Mouse (Mus musculus): ENCODE data around the gene Gsto1. TPM values are rescaled to one million over a fixed set of nuclear protein-coding genes. Genes with fewer than 3 reads are reported as not detected.
A peak's percentile ranks its signal among the peaks of the same experiment; 100 is the strongest.

Gsto1 gene
- polyA plus RNA-seq (2015; fragmentation: Nextera tagmentation; extraction: Ambion mirVana) = 588 and 626 TPM in 2 replicates

DNA sequence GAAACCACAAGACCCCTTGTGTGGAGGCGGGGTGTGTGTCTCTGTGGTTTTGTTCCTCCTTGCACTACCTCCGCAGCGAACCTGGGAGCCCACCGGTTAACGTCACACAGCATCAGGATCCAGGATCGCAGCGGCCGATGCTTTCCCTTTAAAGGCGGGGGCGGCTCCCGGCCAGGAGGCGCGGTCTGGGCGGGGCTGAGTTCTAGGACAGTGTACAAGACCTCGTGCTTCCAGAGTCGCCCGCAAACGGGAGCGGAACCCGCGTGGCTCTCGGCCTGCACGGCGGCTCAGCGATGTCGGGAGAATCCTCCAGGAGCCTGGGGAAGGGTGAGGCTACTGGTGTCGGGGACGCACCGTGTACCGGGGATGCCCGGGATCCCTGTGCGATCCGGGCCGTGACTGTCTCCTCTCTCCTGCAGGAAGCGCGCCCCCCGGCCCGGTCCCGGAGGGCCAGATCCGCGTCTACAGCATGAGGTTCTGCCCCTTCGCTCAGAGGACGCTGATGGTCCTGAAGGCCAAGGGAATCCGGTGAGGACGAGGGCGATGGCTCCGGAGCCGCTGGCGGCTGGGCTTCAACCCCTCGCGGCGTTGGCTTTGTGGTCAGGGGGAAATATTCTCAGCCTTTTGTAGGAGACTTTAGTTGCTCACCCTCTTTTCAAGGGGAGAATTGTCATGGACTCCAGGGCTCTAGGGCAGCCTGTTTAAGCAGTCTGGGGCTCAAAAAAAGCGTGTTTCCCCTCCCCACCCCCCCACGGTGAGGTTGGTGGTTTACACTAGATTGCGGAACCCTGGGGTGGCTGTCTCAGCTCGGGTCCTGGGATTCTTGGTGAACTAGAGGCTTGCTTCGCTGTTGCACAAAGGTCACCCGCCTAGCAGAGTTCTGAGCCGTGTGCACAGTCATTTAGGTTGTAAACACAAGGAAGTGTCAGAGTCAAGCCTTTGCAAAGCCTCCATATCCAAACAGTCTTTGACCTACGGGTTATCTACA is at the start of gene Gsto1:
TSS of gene Gsto1 (plus strand) at position 175 of the 988 bp plus-strand sequence.
- WGBS = under 1% methylated on average over 60 of the region's 60 CpGs
- ATAC-seq = peak; percentile 95
- peak within 1 kb of the TSS; percentile 87 for H3K4me3 ChIP-seq (ENCODE audit: low read length)
- no peaks in the 10 kb centered on the region for H3K36me3 ChIP-seq (ENCODE audit: control insufficient read depth, insufficient read depth, low read length)
- no peaks in the 10 kb centered on the region for H3K9me3 ChIP-seq (ENCODE audit: control insufficient read depth, low read length)
- peak within 1 kb of the TSS; percentile 95 for H3K27ac ChIP-seq (ENCODE audit: low read length)
- H3K4me1 ChIP-seq (ENCODE audit: control insufficient read depth, insufficient read depth, low read length) = 0 out of 2 replicates have a peak, but pooled peaks cover 7% of the 10 kb centered on the region
- H3K4me2 ChIP-seq (ENCODE audit: low read depth, low read length) = peak within 1 kb of the TSS; percentile 91
- H3K9ac ChIP-seq (ENCODE audit: low read depth, low read length) = peak within 1 kb of the TSS; percentile 89
- H3K27me3 ChIP-seq (replicated peaks; ENCODE audit: control insufficient read depth, insufficient read depth, low read length) = no peaks in the 10 kb centered on the region

DNA sequence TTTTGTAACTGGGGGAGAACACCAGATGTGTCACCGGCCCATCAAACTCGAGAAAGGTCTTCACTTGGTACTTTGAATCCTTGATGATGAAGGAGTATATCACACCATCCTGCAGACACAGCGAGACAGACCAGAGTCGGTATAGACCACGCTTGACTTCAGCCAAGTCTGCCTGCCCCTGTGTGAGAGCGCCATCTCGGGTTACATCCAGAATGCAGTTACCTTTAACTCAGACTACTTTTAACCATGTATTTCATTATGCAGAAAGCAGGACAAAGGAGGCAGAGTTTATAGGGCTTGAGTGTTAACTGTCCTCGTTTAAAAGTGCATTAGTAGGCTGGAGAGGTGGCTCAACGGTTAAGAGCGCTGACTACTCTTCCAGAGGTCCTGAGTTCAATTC is 42.7 kb upstream of the Gsto1 start:
- H3K27me3 ChIP-seq (replicated peaks; ENCODE audit: control insufficient read depth, insufficient read depth, low read length) = no peaks in the 10 kb centered on the region
- H3K9ac ChIP-seq (ENCODE audit: low read depth, low read length) = no peak overlapping the region
- WGBS = 73% methylated on average over 10 of the region's 10 CpGs
- ATAC-seq = no peak
- H3K36me3 ChIP-seq (ENCODE audit: control insufficient read depth, insufficient read depth, low read length) = no peaks in the 10 kb centered on the region
- H3K9me3 ChIP-seq (ENCODE audit: control insufficient read depth, low read length) = no peaks in the 10 kb centered on the region
- no peak overlapping the region for H3K27ac ChIP-seq (ENCODE audit: low read length)
- no peaks in the 10 kb centered on the region for H3K4me1 ChIP-seq (ENCODE audit: control insufficient read depth, insufficient read depth, low read length)
- H3K4me2 ChIP-seq (ENCODE audit: low read depth, low read length) = no peak overlapping the region
- no peak overlapping the region for H3K4me3 ChIP-seq (ENCODE audit: low read length)

DNA sequence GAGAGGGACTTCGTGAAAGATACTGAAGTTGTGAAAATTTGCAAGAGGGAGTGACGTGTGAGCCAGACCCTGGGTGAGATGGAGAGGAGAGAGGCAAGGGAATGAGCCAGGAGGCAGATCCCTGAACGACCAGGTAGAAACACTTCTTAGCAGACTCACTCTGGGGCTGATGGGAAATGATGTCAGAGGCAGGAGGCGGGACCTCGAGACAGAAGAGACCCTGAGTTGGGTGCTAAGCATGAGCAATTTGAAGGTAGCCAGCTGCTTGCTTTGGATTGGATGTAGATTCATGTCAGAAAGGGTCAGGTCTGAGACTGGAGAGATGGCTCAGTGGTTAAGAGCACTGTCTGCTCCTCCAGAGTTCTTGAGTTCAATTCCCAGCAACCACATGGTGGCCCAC is 40.0 kb upstream of the Gsto1 start:
- Histone ChIP-seq H3K27me3 (replicated peaks; ENCODE audit: control insufficient read depth, insufficient read depth, low read length) (no peaks in the 10 kb centered on the region), H3K36me3 (ENCODE audit: control insufficient read depth, insufficient read depth, low read length) (no peaks in the 10 kb centered on the region), H3K9ac (ENCODE audit: low read depth, low read length) (no peak overlapping the region), H3K9me3 (ENCODE audit: control insufficient read depth, low read length) (no peaks in the 10 kb centered on the region), H3K4me3 (ENCODE audit: low read length) (no peak overlapping the region), H3K4me1 (ENCODE audit: control insufficient read depth, insufficient read depth, low read length) (no peaks in the 10 kb centered on the region), H3K27ac (ENCODE audit: low read length) (no peak overlapping the region), H3K4me2 (ENCODE audit: low read depth, low read length) (no peak overlapping the region)
- 87% methylated on average over 5 of the region's 5 CpGs for WGBS
- ATAC-seq = no peak

DNA sequence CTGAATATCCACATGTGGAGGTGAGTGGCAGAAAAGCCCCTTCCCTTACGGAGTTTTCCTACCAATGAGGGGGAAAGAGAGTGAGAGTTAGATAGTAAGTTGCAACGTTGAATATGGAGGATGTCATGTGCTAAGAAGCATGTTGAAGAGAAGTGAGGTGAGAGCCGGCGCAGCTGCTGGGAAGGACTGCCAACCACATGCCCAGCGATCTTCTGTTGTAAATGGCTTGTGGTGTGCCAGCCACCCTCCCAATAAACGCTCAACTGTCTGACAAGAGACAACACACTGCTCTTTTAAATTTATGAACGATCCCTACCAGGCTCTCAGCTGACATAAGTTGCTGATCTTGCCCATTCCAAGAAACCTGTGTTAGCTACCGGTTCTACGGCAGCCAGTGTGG is 37.1 kb upstream of the Gsto1 start:
- Histone ChIP-seq H3K27ac (ENCODE audit: low read length) (no peak overlapping the region), H3K27me3 (replicated peaks; ENCODE audit: control insufficient read depth, insufficient read depth, low read length) (no peaks in the 10 kb centered on the region), H3K4me2 (ENCODE audit: low read depth, low read length) (no peak overlapping the region), H3K4me3 (ENCODE audit: low read length) (no peak overlapping the region), H3K36me3 (ENCODE audit: control insufficient read depth, insufficient read depth, low read length) (no peaks in the 10 kb centered on the region), H3K9me3 (ENCODE audit: control insufficient read depth, low read length) (no peaks in the 10 kb centered on the region), H3K9ac (ENCODE audit: low read depth, low read length) (no peak overlapping the region), H3K4me1 (ENCODE audit: control insufficient read depth, insufficient read depth, low read length) (peaks cover 7% of the 10 kb centered on the region; the same call in 1 of the 2 replicates)
- WGBS = 83% methylated on average over 9 of the region's 9 CpGs
- ATAC-seq = no peak

DNA sequence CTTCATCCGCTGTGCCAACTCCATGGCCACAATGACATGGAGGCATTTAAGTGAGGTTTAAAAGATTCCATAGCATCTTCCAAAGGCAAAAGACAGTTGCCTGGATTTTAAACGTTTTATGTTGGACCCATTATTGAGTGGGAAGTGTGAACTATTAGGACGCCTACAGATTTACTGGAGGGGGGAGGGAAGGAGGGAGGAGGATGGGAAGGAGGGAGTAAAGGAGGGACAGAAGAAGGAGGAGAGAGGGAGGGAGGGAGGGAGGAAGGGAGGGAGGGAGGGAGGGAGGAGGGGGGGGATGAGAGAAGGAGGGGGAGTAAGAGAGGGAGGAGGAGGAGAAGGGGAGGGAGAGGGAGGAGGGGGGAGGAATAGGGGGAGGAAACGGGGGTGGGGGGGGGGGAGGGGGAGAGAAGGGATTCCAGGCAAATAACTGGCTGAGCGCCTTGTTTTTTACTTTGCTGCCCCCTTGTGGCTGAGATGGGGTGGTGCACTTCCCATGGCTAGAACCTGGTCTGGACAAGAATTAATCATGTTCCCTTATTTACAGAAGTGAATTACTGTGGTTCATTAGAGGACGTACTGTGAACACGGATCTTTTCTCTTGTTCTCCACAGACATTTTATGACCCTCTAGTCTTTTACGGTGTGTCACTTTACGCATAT is 33.8 kb upstream of the Gsto1 start:
- ATAC-seq = peak; percentile 53
- peaks cover 7% of the 10 kb centered on the region; the same call in 1 of the 2 replicates for H3K4me1 ChIP-seq (ENCODE audit: control insufficient read depth, insufficient read depth, low read length)
- H3K4me2 ChIP-seq (ENCODE audit: low read depth, low read length) = no peak overlapping the region
- no peaks in the 10 kb centered on the region for H3K27me3 ChIP-seq (replicated peaks; ENCODE audit: control insufficient read depth, insufficient read depth, low read length)
- no peaks in the 10 kb centered on the region for H3K9me3 ChIP-seq (ENCODE audit: control insufficient read depth, low read length)
- H3K36me3 ChIP-seq (ENCODE audit: control insufficient read depth, insufficient read depth, low read length) = no peaks in the 10 kb centered on the region
- no peak overlapping the region for H3K27ac ChIP-seq (ENCODE audit: low read length)
- H3K4me3 ChIP-seq (ENCODE audit: low read length) = no peak overlapping the region
- no peak overlapping the region for H3K9ac ChIP-seq (ENCODE audit: low read depth, low read length)
- WGBS = 19% methylated on average over 8 of the region's 9 CpGs

DNA sequence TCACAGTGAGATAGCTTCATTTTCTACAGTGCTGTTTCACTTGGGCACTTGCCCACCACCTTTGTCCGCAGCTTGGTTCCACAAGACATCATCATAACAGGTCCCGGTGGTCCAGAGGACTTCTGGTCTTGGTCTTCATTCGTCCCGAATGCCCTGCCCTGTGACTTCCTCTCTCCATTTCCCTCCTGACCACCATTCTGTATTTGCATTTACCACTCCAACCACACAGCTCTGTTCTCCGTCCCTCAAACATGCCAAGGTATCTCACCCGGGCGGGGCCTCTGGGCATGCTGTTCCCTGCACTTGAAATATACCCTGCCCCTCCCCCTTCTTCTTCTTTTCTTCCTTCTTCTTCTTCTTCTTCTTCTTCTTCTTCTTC is 33.3 kb upstream of the Gsto1 start:
- H3K9ac ChIP-seq (ENCODE audit: low read depth, low read length) = no peak overlapping the region
- ATAC-seq = 0 out of 2 replicates have a peak, but pooled peaks have one; percentile 44
- H3K27me3 ChIP-seq (replicated peaks; ENCODE audit: control insufficient read depth, insufficient read depth, low read length) = no peaks in the 10 kb centered on the region
- no peak overlapping the region for H3K27ac ChIP-seq (ENCODE audit: low read length)
- peaks cover 7% of the 10 kb centered on the region; the same call in 1 of the 2 replicates for H3K4me1 ChIP-seq (ENCODE audit: control insufficient read depth, insufficient read depth, low read length)
- WGBS = 55% methylated on average over 7 of the region's 7 CpGs
- no peak overlapping the region for H3K4me3 ChIP-seq (ENCODE audit: low read length)
- no peaks in the 10 kb centered on the region for H3K36me3 ChIP-seq (ENCODE audit: control insufficient read depth, insufficient read depth, low read length)
- no peaks in the 10 kb centered on the region for H3K9me3 ChIP-seq (ENCODE audit: control insufficient read depth, low read length)
- no peak overlapping the region for H3K4me2 ChIP-seq (ENCODE audit: low read depth, low read length)

DNA sequence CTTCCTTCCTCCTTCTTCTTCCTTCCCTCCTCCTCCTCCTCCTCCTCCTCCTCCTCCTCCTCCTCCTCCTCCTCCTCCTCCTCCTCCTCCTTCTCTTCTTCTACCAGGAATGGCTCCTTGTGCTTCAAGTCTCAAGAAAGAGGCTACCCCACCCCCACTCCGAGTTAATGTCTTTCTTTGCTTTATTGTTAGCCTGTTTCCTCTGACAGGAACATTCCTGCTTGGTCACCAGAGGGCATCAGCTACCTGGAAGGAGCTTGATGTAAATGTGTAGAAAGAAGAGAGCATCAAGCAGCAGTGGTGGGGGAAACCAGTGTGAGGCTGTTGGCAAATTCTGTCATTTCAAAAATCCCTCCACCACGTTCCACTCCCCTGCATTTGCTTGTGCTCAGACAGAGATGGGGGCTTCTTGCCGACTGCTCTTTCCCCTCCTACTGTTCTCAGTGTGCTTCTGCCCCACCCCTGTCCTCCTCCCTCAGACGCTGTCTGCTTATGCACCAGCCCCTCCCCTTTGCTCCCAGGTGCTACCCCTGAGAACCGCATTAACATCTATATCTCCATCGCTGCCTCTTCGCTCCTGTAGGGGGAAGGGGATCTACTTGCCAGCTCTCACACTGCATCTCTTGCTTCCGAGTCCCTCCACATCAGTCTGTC is 32.5 kb upstream of the Gsto1 start:
- Histone ChIP-seq H3K27ac (ENCODE audit: low read length) (no peak overlapping the region), H3K4me1 (ENCODE audit: control insufficient read depth, insufficient read depth, low read length) (peaks cover 7% of the 10 kb centered on the region; the same call in 1 of the 2 replicates), H3K9ac (ENCODE audit: low read depth, low read length) (no peak overlapping the region), H3K4me2 (ENCODE audit: low read depth, low read length) (no peak overlapping the region), H3K27me3 (replicated peaks; ENCODE audit: control insufficient read depth, insufficient read depth, low read length) (no peaks in the 10 kb centered on the region), H3K36me3 (ENCODE audit: control insufficient read depth, insufficient read depth, low read length) (no peaks in the 10 kb centered on the region), H3K4me3 (ENCODE audit: low read length) (no peak overlapping the region), H3K9me3 (ENCODE audit: control insufficient read depth, low read length) (no peaks in the 10 kb centered on the region)
- WGBS = 19% methylated on average over 8 of the region's 8 CpGs
- ATAC-seq = peak; percentile 13; the same call in 1 of the 2 replicates

DNA sequence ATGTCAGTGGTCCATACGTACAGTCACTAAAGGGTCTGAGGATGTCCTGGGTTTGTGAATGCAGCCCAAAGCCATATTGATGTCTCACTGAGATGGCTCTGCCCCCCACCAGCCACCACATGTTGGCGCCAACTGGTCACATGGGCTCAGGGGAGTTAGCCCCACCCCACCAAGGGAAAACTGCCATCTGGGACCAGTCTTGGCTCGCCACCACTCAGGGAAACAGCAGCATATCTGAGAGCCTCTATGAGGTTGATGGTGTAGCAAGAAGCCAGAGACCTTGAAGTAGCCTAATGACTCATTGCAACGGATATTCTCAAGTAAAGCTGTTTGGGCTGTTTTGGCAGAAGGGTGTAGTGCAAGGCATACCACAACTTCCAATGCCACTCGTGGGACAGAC is 30.7 kb upstream of the Gsto1 start:
- Histone ChIP-seq H3K27ac (ENCODE audit: low read length) (no peak overlapping the region), H3K4me2 (ENCODE audit: low read depth, low read length) (no peak overlapping the region), H3K36me3 (ENCODE audit: control insufficient read depth, insufficient read depth, low read length) (no peaks in the 10 kb centered on the region), H3K9me3 (ENCODE audit: control insufficient read depth, low read length) (no peaks in the 10 kb centered on the region), H3K9ac (ENCODE audit: low read depth, low read length) (no peak overlapping the region), H3K4me1 (ENCODE audit: control insufficient read depth, insufficient read depth, low read length) (peaks cover 7% of the 10 kb centered on the region; the same call in 1 of the 2 replicates), H3K4me3 (ENCODE audit: low read length) (no peak overlapping the region), H3K27me3 (replicated peaks; ENCODE audit: control insufficient read depth, insufficient read depth, low read length) (no peaks in the 10 kb centered on the region)
- 80% methylated on average over 5 of the region's 5 CpGs for WGBS
- no peak for ATAC-seq

DNA sequence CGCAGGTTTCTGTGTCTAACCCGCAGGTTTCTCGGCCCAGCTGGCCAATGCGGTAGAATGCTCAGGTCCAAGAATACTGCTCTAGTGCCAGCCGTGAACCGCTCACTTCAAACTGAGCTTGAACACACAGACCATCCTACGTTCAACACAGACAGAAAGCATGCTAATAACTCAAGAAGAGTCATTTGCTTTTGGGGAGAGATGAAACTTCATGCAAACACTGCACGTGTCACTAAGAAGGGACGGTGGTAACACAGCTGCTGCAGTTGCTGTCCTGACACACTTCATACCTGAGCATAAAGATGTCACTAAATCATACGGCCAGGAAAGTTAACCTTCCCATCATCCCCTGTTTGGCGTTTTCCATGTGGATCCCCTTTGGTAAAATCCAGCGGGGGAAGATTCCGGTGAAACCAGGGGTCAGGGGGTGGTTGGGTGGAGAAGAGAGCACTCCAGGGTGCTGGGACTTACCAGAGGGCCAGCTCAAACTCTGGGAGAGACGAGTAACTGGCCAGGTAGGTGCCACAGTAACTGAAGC is 24.8 kb upstream of the Gsto1 start:
- no peak for ATAC-seq
- Histone ChIP-seq H3K27ac (ENCODE audit: low read length) (no peak overlapping the region), H3K9ac (ENCODE audit: low read depth, low read length) (no peak overlapping the region), H3K27me3 (replicated peaks; ENCODE audit: control insufficient read depth, insufficient read depth, low read length) (no peaks in the 10 kb centered on the region), H3K4me2 (ENCODE audit: low read depth, low read length) (no peak overlapping the region), H3K4me1 (ENCODE audit: control insufficient read depth, insufficient read depth, low read length) (no peaks in the 10 kb centered on the region), H3K4me3 (ENCODE audit: low read length) (no peak overlapping the region), H3K9me3 (ENCODE audit: control insufficient read depth, low read length) (no peaks in the 10 kb centered on the region), H3K36me3 (ENCODE audit: control insufficient read depth, insufficient read depth, low read length) (no peaks in the 10 kb centered on the region)
- 80% methylated on average over 14 of the region's 14 CpGs for WGBS
